Mouse (Mus musculus) right cerebral cortex, postnatal 36 days (tissue): ENCODE measurements around the gene Ttc39a.

ENCODE experiments used
- DNase-seq, 2 experiments: peaks; one replicate each; pipeline ENCODE4 v3.0.0; 2022; ENCODE audit warnings: low spot score in 2 of 2, mixed read lengths in 1 of 2

The Ttc39a gene

DNA sequence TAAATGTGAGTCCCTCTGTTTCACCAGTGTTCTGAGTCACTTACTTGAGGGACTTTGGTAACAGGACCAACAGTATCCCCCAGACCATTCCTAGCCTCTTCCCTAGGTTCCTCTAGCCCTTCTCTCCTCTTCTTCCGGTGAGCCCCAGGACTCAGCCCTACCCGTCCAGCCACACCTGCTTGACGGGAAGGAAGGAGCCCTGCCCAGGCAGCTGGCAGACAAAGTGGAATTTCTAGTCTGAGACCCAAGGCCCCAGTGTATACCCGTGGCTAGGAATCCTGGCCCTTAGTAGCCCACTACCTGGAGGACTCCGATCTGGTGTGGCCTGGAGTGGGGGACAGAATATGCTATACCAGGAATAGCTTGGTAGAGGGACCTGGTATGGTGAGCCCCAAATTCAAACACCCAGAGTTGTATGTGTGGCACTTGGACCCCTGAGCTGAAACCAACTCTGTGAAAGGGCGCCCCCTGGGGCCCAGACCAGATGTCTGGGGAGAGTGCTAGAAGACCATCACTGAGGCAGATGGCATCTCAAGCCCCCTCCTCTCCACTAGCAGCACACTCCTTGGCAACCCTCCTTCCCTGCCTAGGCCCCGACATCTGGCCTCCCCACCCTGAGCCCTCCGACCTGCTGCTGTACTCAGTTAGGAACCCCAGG lies 13.8 kb downstream of the Ttc39a start:
- DNase-seq, result no peak

DNA sequence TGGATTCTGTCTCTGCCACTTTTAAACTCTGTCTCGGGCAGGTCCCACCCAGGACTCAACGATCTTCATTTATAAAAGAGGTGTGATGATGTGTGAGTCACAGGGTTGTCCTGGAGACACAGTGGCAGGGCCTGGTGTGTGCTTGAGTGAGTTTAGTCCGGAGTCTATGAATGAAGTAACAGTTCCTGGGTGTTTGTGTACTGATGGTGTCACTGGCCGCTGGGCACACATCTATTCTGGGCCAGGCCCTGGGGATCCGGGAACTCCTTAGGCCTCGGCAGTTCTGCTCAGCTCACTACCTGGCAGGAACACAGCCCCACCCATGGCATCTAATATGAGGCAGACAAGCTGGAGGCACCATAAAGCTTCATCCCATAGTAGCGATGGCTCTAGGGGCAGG lies 15.2 kb downstream of the Ttc39a start:
- DNase-seq, result no peak

DNA sequence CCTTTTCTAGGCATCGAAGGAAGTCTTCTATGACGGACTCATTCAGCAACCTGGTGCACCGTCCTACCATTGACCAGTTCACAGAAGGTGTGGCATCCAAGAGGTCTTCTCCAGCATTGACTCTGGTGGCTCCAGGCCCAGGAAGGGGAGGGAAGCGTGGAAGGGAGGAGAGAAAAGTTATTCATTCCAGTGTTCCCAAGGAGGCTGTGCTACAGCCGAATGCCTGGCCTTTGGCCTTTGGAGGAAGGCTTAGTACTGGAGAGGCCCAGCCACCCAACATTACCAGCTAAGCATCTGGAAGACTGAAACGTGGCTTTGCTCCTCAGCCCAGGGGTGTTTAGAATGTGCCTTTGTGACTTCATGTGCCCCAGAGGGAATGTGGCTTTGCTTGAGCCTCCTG lies 16.0 kb downstream of the Ttc39a start:
- DNase-seq, result no peak

DNA sequence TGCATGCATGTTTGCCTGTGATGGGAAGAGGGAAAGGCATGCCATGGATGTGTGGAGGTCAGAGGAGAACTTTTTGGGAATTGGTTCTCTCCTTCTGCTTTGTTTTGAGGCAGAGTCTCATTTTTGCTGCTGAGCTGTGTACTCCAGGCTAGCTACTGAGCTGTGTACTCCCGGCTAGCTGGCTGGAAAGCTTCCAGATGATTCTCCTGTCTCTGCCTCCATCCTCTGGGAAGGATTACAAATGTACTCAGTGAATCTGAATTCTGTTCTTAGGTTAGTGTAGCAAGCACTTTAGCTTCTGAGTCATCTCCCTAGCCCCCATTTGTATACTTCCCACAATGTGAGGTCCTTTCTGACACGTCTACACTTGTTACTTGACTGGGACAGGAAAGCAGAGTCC lies 17.0 kb downstream of the Ttc39a start:
- DNase-seq, result no peak

DNA sequence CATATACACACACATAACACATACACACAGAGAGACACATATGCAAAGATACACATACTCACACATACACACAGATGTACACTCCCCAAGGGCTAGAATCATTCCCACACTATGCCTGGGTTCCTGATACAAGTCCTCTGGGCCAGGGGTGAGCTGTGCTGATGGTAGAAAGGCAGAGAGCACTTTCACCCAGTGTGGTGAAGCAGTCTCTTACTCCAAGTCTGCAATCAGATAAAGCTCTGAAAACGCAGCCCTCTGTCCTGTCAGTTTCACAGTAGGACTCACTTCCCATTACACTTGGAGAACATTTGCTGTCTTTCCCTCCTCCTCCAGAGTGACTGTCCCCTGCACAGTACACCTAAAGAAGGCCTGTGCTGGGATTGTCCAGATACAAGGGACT lies 20.6 kb downstream of the Ttc39a start:
- no peak for DNase-seq

DNA sequence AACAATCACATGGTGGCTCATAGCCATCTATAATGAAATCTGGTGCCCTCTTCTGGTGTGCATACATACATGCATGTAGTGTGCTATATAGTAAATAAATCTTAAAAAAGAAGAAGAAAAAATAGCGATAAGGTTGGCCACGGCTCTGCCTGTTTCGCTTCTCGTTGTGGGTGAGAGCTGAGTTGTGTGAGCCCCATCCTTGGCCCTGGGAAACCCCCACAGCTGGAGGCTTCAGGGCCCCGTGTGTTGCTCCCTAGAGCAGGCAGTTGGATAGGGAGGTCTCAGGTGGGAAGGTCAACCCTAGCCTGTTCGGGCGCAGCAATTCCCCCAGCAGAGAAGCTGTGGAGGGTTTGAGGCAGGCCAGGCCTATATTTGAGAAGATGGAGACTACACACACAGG lies 23.8 kb downstream of the Ttc39a start:
- no peak for DNase-seq

DNA sequence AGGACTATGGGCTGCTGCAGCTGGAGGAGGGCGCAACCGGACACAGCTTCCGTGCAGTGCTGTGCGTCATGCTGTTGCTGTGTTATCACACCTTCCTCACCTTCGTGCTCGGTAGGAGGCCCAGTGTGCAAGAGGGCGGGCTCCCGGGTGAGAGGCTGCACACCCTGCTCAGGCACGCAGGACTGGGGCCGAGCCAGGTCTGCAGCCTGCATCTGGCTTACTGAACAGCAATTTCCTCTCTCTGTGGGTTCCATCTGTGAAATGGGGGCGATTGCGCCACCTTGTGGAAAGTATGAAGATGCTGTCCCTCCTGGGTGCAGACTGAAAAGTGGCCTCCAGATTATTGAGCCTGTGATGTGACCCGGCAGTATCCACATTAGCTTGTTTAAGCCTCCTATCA lies 24.4 kb downstream of the Ttc39a start:
- no peak for DNase-seq

DNA sequence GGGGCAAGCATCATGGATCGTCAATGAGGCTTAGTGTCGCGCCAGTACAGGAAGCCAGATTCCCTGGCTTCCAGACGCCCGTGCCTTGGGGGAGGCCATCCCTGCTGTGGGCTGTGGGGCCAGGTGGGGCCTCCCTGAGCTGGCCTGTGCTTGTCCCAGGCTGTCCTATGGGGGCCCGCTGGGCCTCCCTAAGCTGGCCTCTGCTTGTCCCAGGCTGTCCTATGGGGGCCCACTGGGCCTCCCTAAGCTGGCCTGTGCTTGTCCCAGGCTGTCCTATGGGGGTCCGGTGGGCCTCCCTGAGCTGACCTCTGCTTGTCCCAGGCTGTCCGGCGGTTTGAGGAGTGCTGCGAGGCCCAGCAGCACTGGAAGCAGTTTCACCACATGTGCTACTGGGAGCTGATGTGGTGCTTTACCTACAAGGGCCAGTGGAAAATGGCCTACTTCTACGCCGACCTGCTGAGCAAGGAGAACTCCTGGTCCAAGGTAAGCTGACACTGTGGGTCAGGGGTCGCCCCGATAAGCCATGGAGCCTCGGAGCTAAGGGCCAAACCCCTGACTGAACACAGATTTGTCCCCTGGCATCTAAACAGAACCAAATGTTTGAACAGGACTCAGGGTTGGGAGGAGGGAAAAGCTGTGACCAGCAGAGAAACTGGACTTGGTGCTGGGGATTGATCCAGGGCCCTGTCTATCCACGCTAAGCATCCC lies 26.4 kb downstream of the Ttc39a start:
- DNase-seq, result no peak

DNA sequence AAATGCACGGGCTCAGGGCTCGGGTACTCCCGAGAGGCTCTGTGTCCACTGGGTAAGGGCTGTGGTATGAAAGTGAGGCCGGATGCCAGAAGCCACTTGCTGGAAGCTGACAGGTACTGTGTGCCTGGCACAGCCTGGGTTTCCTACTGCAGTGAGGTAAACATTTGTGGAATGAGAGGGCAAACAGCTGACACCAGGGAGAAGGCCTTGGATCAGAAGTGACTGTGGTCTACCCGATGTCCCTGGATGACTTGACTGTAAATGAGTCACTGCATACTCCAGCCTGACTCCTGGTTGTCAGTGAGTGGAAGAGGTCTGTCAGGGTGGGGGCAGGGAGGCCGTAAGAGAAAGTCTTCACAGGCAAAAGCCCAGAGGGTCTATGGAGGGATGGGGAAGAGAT lies 27.2 kb downstream of the Ttc39a start:
- no peak for DNase-seq

DNA sequence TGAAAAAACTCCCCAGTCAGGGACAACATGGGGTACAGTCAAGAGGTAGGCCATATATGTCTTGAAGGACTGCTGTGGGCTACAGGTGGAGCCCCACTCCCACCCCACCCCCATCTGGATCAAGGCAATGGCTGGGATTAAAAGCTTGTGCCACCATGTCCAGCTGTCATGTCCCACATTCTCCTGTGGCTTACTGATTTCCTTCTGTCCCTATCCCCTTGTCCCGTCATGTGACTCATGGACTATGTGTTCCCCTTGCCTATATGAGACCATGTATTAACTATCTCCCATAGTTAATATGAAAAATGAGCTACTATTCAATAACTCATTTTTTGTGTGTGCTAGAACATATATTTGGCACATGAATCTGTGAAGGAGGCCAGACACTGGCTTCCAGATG lies 27.8 kb downstream of the Ttc39a start:
- DNase-seq, result no peak

DNA sequence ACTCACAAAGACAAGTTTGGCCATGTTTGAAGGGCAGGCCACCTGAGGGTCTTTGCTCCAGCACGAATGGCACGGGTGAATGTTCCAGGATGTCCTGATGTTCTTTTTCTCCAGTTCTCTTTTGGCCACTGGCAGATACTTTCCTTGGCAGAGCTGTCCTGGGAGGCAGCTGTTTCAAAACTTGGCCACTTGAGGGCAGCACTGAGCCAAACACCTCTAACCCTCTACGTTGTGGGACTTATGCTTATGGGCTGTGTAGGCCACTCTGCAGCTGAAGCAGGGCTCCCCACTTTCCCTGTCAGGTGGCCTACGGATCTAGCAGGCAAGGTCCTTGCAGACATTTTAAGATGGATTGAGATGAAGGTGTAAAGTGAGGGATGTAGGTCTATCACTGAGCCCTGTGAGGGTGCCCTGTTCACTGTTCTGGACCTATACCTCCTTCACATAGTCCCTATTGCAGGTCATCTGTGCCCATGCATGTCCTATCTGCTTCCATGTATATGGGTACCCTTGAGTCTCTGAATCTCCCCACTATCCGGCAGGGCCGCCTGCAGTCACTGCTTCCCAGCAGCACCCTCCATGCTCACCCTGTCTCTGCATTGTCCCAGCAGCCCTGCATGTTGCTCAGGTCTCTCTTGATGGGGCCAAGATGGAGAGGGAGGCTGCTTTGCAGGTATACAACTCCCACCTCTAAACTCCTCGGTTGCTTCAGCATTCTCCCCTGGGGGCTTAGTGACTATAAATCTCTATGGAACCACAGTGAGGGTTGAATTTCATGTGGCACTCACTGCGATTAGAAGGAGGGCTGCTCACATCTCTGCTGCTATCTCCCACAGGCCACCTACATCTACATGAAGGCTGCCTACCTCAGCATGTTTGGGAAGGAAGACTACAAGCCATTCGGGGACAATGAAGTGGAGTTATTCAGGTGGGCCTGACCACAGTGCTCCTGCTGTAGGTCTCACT lies 31.8 kb downstream of the Ttc39a start:
- DNase-seq, result no peak

DNA sequence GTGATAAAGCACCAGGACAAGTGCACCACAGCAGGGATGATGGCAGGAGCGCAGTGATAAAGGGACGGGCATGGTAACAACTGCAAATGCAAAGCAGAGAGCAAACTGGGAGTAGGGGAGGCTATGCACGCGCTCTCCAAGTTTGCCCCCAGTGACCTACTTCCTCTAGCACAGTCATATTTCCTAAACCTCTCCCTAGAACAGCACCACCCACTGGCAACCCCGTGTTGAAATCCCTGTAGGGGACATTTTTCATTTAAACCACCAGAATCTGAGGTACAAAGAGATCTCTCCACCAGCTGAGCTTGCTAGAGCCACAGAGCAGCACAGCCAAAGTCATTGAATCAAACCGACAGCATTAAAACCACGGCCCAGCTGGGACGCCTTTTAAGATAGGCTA lies 32.7 kb downstream of the Ttc39a start:
- DNase-seq, result no peak

DNA sequence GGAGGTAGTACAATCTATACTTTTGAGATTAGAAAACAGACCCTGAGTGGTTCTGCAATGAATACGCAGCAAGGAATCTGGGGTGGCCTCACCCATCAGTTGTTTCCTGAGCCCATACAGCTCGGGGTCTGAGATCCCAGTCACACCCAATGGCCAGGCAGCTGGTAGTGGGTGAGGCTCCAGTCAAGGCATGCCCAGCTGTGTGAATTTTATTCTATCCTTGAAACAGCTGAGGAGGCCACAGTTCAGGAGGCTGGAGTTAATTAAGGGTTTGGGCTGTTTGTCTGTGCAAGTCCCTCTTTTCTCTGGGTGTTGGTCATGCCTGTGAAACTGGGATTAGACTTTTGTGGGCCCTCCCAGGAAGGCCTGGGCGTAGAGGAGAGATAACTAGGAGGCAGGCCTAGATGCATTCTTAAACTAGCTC lies 33.4 kb downstream of the Ttc39a start:
- no peak for DNase-seq

DNA sequence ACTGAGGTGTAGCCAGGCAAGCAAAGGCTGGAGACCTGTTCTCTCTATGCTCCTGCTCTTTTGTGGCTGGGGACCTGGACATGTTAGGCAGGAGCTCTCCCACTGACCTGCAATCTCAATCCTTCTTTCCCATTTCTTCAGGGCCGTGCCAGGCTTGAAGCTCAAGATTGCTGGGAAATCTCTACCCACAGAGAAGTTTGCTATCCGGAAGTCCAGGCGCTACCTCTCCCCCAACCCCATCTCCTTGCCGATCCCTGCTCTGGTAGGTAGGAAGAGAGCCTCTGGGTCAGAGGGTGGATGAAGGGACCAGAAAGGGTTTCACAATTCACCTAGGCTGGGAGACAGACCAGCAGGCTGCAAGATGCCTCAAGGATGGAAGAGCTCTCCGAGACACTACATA lies 34.0 kb downstream of the Ttc39a start:
- no peak for DNase-seq

DNA sequence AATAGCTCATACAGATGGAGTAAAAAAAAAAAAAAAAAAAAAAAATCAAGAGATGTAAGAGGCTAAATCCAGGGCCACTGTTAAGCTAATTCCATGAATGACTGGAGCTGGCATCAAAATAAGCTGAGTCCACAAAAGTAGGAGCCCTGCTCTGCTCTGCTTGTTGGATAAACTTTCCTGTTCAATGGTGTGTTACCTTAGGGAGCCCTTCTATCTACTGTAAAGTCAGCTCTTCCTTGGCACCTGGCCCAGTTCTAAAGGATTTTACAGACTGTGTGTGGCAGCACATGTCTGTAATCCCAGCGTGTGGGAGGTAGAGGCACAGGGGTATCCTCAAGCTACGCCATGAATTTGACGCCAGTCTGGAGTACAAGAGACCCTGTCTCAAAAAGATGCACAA lies 34.6 kb downstream of the Ttc39a start:
- no peak for DNase-seq

DNA sequence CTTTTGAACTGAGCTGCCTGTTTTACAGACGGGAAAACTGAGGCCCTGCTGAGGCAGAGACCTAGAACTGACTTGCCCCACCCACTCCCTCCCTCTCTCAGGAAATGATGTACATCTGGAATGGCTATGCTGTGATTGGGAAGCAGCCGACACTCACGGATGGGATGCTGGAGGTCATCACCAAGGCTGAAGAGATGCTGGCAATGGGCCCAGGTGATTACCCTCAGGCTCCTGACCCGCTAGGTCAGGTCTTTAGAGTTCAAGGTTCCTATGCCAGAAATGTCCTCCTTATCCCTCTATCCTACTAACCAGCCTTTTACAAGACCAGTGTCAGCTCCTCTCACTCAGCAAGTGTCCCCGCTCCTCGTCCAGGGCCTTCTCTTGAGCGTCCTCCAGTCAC lies 35.7 kb downstream of the Ttc39a start:
- no peak for DNase-seq

DNA sequence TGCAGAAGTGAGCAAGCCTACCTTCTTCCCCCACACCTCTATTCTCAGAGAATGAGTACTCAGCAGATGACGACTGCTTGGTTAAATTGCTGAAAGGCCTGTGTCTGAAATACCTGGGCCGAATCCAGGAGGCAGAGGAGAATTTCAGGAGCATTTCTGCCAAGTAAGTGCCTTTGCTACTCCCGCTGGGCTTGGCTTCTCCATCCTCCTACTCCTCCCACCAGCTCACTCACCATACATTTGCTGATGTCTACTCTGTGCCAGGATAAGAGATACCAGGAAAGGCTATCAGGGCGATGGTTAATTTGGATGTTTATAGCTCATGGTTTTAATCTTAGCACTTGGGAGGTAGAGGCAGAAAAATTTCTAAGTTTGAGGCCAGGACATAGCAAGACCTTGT lies 36.2 kb downstream of the Ttc39a start:
- peak in 1 of 2 experiments; percentile 39 for DNase-seq

DNA sequence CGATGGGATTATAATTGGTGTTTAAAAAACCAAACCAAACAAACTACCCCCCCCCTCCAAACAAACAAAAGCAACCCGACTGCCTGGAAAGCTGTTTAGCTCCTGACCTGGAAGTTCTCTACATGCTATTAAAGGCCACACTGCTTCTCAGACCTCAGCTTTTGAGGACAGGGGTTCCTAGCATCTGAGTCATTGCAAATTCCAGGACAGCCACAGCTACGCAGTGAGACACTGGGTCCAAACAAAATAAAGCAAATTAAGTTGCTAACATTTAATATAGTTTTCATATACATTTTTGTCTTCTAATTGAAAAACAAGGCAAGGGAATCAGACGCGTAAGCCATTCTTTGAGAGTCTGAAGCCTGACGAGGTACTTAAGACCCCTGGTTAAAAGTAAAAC lies 38.0 kb downstream of the Ttc39a start:
- no peak for DNase-seq

DNA sequence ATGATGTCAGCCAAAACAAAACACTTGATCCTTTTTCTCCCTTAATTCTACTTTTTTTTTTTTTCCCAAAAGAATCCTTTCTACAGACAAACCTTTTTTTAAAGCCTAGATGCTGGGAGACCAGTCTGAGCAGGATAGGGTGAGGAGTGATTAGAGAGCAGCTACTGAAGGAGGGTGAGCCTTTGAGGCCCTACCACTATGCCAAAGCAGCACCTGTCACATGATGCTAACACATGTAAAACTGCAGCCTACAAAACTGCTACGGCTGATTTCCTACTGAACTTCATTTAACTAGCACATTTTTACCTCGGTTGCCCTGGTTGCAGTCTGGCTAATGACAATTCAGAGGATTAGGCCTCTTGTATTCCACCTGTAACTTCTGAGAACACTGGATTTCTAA lies 38.5 kb downstream of the Ttc39a start:
- no peak for DNase-seq

DNA sequence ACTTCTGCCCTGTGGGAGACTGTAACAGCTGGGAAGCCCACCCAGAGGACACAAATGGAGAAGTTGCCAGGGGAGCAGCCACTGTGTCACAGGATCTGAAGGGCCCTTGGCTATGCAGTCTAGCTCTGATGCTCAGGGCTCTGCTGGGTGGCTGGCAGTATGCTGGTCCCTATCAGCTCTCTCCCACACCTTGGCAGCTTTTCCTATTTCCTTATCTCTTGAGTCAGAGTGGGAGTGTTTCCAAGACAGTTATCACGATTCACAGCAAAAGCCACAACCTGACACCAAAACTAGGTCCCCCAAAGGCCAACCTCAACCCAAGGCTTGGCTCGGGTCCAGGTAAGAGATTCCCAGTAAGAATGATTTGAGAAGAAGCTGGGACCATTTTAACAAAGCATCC lies 39.0 kb downstream of the Ttc39a start:
- DNase-seq, result no peak

DNA sequence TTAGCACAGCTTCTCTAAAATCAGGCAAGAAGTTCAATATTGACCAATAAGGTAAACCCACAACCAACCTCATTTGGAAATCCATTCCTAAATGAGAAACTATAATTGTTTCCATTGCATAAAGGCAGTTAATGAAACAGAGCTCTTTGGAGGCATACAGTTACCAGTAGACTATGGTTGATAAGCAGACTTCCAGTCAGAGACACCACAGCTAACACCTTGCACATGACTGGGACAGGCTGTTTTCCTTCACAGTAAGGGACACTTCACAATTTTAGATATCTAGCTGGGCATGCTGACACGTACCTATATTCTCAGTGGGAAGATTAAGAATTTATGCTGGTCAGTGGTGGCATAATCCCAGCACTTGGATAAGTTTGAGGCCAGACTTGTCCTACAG lies 39.5 kb downstream of the Ttc39a start:
- DNase-seq, result no peak

DNA sequence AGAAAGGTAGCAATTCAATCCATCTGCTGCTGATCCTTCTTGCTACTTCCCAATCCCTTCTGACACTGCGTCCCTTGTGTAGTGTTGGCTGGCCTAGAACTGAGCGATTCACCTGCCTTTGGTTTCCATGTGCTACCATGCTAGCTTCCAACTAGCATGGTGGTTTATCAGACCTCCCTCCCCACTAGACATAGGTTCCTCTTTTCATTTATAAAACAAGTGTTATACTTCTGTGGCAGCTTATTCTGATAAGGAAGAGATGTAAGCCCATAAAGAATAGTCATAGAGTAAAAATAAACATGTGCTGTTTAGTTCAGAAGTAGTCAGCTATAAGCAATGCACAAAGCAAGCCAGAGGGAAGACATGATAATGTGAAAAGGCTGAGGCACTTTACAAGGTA lies 42.1 kb downstream of the Ttc39a start:
- no peak for DNase-seq

DNA sequence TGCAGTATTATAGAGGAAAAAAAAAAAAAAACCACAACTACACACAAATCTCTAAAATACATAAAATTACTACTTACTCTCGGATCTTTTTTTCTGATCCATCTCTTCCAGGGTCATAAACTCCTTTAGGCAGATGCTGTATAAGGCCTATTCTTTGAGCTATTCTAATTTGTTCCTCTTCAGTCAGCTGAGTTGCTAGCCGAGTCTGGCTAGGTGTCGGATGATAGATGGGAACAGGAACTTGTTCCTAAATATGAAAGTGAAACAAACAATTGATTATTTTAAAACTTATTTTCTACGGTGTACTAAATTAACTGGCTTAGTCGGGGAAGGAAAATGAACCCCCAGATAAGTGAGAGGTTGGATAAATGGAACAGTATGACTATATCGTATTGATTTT lies 50.4 kb downstream of the Ttc39a start:
- DNase-seq, result no peak
